Mouse (Mus musculus) T-cell, adult 66 days (primary cell): Measurements from ENCODE around the gene 1700025F22Rik. TPM values are rescaled to one million over a fixed set of nuclear protein-coding genes. Genes with fewer than 3 reads are reported as not detected.

Experiments
- total RNA-seq, 2 experiments: library from RNA; stranded (reverse); gene quantifications; 3 replicates in 1 of 2; 4 replicates in 1 of 2; pipeline ENCODE4 v1.2.4; 2023

The 1700025F22Rik gene
- total RNA-seq: not detected

GRCm38 (mm10) chr19:11165172-11165571 is at the start of gene 1700025F22Rik:
Gene 1700025F22Rik, minus strand, starts transcription at chr19:11165320.

DNA sequence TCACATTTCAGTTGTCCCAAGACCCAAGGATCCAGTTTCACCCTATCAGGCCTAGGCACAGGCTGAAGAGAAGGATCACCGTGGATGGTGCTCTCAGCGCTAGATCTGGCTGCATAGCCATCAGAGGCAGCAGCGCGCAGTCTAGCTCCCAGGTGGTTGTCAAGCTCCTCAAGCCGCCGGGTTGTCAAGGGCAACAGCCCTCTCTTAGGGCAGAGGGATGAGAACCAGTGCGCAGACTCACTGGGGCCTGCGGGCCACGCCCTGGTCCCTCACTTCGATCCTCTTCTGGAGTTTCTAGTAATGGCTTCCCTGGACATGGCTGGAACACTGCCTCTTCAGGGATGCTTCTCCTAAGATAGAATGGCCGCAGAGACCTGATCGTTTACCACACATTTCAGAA is 31.4 kb upstream of the 1700025F22Rik start, which contains the start of gene Ms4a13:
Gene Ms4a13 (minus strand): TSS at position 192 of the 400 bp plus-strand sequence.

DNA sequence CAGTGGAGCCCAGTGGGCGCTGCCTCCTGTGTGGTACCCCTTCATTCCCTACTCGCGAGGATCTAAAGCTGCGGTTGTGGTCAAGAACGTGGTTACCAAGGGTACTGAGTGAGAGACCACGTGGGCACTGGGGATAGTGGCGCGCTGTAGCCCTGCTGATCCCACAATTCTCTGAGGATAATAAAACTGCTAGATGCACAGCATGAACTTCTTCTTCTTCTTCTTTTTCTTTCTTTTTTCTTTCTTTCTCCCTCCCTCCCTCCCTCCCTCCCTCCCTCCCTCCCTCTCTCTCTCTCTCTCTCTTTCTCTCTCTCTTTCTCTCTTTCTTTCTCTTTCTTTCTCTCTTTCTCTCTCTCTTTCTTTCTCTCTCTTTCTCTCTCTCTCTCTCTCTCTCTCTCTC is 34.3 kb downstream of the 1700025F22Rik start, which contains the start of gene 1700017D01Rik:
Gene 1700017D01Rik (minus strand): TSS at position 101 of the 400 bp plus-strand sequence.

Other genes starting within 250 kb of the 1700025F22Rik start
- gene Zp1, start 244.7 kb downstream of the 1700025F22Rik start, total RNA-seq: not detected
- gene Ptgdr2, start 228.2 kb downstream of the 1700025F22Rik start, total RNA-seq: under 1 TPM in 1 of 2 experiments, not detected in 1; 0.36 TPM
- 10 to 100 TPM; 29.1 to 30.6 TPM for gene Ccdc86, start 216.1 kb downstream of the 1700025F22Rik start, total RNA-seq
- not detected for gene Ms4a10, start 190.7 kb downstream of the 1700025F22Rik start, total RNA-seq
- gene Ms4a15, start 172.1 kb downstream of the 1700025F22Rik start, total RNA-seq: not detected
- gene Ms4a18, start 147.3 kb downstream of the 1700025F22Rik start, total RNA-seq: not detected
- 1 to 10 TPM; 1.5 to 1.7 TPM for gene Ms4a8a, start 84.2 kb downstream of the 1700025F22Rik start, total RNA-seq
- gene 1700017D01Rik, start 34.4 kb downstream of the 1700025F22Rik start, total RNA-seq: not detected
- not detected for gene Ms4a13, start 31.4 kb upstream of the 1700025F22Rik start, total RNA-seq
- not detected for gene Ms4a12, start 67.1 kb upstream of the 1700025F22Rik start, total RNA-seq
- 1 to 10 TPM in 1 of 2 experiments, under 1 TPM in 1; 0.62 to 3.3 TPM for gene Ms4a1, start 100.9 kb upstream of the 1700025F22Rik start, total RNA-seq
- not detected for gene Ms4a5, start 118.6 kb upstream of the 1700025F22Rik start, total RNA-seq
- not detected for gene Ms4a14, start 149.1 kb upstream of the 1700025F22Rik start, total RNA-seq
- gene Ms4a7, start 170.8 kb upstream of the 1700025F22Rik start, total RNA-seq: not detected
- gene Ms4a4a, start 210.2 kb upstream of the 1700025F22Rik start, total RNA-seq: 1 to 10 TPM; 1.2 to 2.3 TPM
- 10 to 100 TPM; 55.3 to 55.9 TPM for gene Ms4a4c, start 239.4 kb upstream of the 1700025F22Rik start, total RNA-seq